Mouse (Mus musculus) G1E (cell line): ENCODE measurements around the gene Prrx2. TPM values are rescaled to one million over a fixed set of nuclear protein-coding genes. Genes with fewer than 3 reads are reported as not detected.

ENCODE experiments used
- ATAC-seq: 2 replicates; pipeline ENCODE4 v1.8.0; 2016; ENCODE audit warnings: mild to moderate bottlenecking; ENCODE audit not compliant: insufficient number of reproducible peaks, poor library complexity, low FRiP score, severe bottlenecking; ENCODE audit errors: extremely low read depth
- DNase-seq: peaks from one replicate; pipeline ENCODE4 v3.0.0; 2012; ENCODE audit warnings: low spot score
- H3K27me3 ChIP-seq: 2 replicates; pipeline ENCODE4 v1.6.1; 2012; ENCODE audit warnings: mild to moderate bottlenecking, low read length, inconsistent platforms; ENCODE audit not compliant: insufficient read depth
- H3K36me3 ChIP-seq: replicated peaks from 2 replicates; pipeline ENCODE3; 2012; ENCODE audit warnings: mild to moderate bottlenecking, inconsistent platforms
- H3K4me1 ChIP-seq: 2 replicates; pipeline ENCODE4 v1.6.1; 2012; ENCODE audit warnings: low read depth, low read length, inconsistent platforms, mixed read lengths; ENCODE audit not compliant: insufficient read depth
- H3K4me3 ChIP-seq: 2 replicates; pipeline ENCODE4 v1.5.1; 2012; ENCODE audit warnings: low read depth, mild to moderate bottlenecking, inconsistent platforms, low read length, moderate library complexity, mixed read lengths
- H3K9me3 ChIP-seq: replicated peaks from 2 replicates; pipeline ENCODE4 v1.6.1; 2012; ENCODE audit warnings: inconsistent platforms
- CTCF ChIP-seq: IDR thresholded peaks from 2 replicates; pipeline ENCODE4 v1.5.1; 2012; ENCODE audit warnings: low read depth, low read length, inconsistent platforms, mixed read lengths
- GATA1 ChIP-seq: IDR thresholded peaks from 2 replicates; pipeline ENCODE4 v1.6.1; 2012; ENCODE audit warnings: borderline replicate concordance, low read length, inconsistent platforms, mixed read lengths
- GATA2 ChIP-seq: IDR thresholded peaks from 2 replicates; pipeline ENCODE4 v1.6.1; 2012; ENCODE audit warnings: low read depth, low read length, inconsistent platforms, borderline replicate concordance
- POLR2AphosphoS5 ChIP-seq: IDR thresholded peaks from 2 replicates; pipeline ENCODE4 v1.6.1; 2012; ENCODE audit warnings: low read depth, low read length, inconsistent platforms; ENCODE audit not compliant: insufficient replicate concordance
- TAL1 ChIP-seq: conservative IDR thresholded peaks from 2 replicates; pipeline ENCODE4 v1.6.1; 2012; ENCODE audit warnings: low read depth, low read length, inconsistent platforms, mixed read lengths
- polyA plus RNA-seq: library from polyadenylated mRNA; stranded (reverse); fragments of >175 nt; gene quantifications from 2 replicates; pipeline ENCODE4 v1.2.3, GENCODE M21; 2012
- total RNA-seq, 2 experiments: library from RNA; stranded (forward) in 1 of 2; stranded (reverse) in 1 of 2; fragments of 200-1000 nt in 1 of 2; fragments of >200 nt in 1 of 2; fragmentation: Nextera tagmentation in 1 of 2; gene quantifications; 2 replicates each; pipeline ENCODE4 v1.2.3; 2014 to 2017

The Prrx2 gene
- total and polyA plus RNA-seq, 3 experiments: not detected

DNA sequence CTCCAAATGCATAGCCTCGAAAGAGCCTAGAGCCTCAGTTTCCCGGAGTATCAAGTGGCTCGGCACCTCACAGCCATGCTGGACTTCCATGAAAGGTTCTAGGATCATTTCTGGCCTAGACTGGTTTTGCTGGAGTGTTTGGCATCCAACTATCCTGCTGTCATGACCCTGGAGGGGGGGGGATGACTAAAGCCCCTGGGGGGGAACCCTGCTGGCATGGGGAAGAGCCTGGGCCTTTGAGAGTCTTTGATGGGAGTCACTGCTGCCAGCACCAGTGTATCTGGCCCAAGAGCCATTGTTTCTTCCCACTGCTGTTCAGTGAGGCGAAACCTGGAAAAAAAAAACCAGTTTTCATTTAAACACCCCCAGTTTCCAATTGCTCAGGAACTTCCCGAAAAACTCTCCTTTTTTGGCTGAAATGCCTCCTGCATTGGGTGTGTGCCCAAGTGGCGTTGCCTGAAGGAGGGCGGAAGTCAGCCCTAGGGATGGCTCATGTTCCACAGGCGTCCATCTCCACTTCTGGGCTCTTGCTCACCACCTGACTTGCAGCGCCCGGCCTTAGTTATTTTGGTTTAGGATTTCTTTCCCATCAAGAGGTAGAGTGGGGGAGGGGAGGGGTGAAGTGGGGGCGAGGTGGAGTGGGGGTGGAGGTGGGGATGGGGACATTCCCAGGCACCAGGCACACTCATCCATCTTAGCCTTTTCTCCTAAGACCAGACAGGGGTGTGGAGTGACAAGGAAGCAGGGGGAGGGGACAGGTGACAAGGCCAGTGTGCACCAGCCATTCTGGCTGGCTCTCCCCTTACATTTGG is 41.1 kb downstream of the Prrx2 start:
- ATAC-seq (no peak), DNase-seq (no peak)
- TF ChIP-seq GATA2 (no peak), GATA1 (no peak), CTCF (no peak), POLR2AphosphoS5 (no peak), TAL1 (no peak)
- Histone ChIP-seq H3K9me3 (peaks cover 6% of the 10 kb centered on the region), H3K4me1 (no peaks in the 10 kb centered on the region), H3K27me3 (peaks cover 24% of the 10 kb centered on the region), H3K36me3 (no peaks in the 10 kb centered on the region), H3K4me3 (no peak overlapping the region)

DNA sequence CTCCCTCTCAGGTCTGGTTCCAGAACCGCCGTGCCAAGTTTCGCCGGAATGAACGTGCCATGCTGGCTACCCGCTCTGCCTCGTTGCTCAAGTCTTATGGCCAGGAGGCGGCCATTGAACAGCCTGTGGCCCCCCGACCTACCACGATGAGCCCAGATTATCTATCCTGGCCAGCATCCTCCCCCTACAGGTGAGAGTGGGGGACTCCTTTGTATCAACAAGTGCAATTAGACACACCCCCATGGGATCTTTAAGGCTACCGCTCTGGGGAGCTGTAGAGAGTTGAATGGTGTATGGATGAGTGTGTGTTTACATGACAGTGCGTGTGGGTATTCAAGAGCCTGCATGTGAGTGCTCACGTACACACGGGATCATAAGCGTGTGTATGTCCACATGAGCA is 44.7 kb downstream of the Prrx2 start:
- Histone ChIP-seq H3K4me3 (no peak overlapping the region), H3K9me3 (peaks cover 6% of the 10 kb centered on the region), H3K4me1 (no peaks in the 10 kb centered on the region), H3K36me3 (no peaks in the 10 kb centered on the region), H3K27me3 (peaks cover 22% of the 10 kb centered on the region)
- ATAC-seq (no peak), DNase-seq (no peak)
- no peak for TF ChIP-seq GATA2

DNA sequence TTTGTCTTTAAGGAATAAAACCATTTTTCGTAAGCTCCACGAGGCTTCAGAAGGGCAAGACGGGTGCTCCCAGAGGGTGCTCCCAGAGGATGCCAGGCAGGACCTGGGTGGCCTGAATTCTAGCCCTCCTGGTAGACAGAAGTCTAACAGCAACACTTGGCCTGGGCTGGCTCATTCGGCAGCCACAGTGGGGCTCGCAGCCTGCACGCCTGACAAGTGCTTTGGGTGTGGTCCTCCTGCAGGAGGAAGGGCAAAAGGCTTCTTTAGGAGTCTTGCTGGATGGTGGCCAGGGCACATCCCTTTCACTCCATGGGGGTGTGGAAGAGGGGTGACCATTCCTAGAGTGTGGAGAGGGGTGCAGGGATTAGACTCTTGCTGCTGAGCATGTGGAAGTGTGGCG is 46.4 kb downstream of the Prrx2 start:
- Histone ChIP-seq H3K36me3 (no peaks in the 10 kb centered on the region), H3K4me1 (no peaks in the 10 kb centered on the region), H3K27me3 (peaks cover 17% of the 10 kb centered on the region; the same call in 1 of the 2 replicates), H3K9me3 (peaks cover 10% of the 10 kb centered on the region), H3K4me3 (no peak overlapping the region)
- TF ChIP-seq CTCF (no peak), GATA2 (no peak), POLR2AphosphoS5 (no peak), GATA1 (no peak), TAL1 (no peak)
- DNase-seq: no peak
- ATAC-seq: no peak

DNA sequence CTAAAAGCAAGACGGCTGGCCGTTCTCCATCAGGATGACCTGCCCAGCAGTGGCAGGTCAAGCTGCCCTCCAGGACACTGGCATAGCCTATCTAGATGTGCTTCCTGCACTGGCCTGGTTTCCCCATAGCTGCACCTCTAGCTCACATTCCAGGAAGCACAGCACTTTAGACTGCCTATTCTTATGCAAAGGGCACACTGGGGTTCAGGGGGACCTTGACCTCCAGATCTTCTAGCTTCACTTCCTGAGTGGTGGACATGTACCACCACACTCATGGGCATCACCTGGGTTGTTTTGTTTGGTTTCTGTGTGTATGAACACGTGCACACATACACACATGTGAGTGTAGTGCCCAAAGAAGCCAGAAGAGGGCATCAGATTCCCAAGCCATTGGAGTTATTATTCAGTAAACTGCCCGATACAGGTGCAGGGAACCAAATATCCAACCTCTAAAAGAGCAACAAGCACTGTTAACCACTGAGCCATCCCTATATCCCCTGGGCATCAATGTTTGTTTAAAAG is 50.1 kb downstream of the Prrx2 start:
- DNase-seq (no peak), ATAC-seq (no peak)
- TF ChIP-seq CTCF (0 out of 2 replicates have a peak, but pooled peaks have one; percentile 6), GATA1 (no peak)
- no peak overlapping the region for H3K4me3 ChIP-seq
- no peaks in the 10 kb centered on the region for H3K4me1 ChIP-seq
- peaks cover 4% of the 10 kb centered on the region; the same call in 1 of the 2 replicates for H3K9me3 ChIP-seq
- peaks cover 22% of the 10 kb centered on the region for H3K27me3 ChIP-seq
- no peaks in the 10 kb centered on the region for H3K36me3 ChIP-seq

DNA sequence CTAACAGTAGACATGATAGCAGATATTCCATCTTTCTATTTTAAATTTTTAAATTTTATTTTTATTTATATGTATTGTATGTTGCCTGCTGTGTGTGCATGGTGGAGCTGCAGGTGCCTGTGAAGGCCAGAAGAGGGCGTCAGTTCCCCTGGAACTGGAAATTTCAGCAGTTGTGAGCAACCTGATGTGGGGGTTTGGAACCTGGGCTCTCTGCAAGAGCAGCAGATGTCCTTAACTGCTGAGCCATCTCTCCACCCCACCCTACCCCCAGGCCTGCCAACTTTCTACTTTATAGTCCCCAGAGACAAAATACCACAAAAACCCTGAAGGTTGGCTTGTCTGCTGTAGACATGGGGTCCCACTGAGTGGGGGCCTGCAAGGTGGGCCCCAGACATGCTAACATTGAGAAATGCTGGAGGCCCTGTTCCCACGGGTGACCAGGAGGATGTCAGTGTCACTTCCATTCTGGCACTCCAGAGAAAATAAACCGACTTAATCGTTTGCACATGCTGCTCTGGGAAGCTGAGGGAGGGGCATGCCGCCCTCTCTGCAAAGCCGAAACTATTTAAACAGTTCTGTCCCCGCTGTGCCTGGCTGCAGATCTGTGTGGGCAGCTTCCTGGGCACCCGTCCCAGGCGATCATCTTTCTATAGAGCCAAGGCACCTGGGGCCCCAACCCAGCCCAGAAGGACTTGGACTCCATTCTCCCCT is 50.8 kb downstream of the Prrx2 start:
- H3K27me3 ChIP-seq: peaks cover 27% of the 10 kb centered on the region

DNA sequence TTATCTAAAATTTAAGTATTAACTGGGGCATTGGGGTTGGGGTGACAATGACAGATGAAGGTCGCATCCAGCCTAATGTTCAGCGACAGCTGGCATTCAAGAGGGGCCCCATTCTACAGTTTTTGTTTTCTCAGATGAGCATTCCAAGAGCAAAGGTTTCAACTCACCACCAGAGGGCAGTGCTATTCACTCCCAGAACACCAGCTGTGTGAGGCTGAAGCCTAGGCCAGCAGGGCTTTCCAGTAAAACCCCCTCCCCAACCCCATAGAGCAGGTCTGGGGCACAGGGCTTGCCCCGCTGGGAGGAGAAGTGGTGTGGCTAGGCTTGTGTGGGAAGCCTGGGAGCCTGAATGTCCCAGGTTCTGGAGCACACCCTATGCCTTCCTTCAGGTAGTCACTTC is 56.2 kb downstream of the Prrx2 start:
- TF ChIP-seq CTCF (peak; percentile 35; the same call in 1 of the 2 replicates), GATA2 (no peak)
- Histone ChIP-seq H3K4me1 (no peaks in the 10 kb centered on the region), H3K27me3 (peaks cover 30% of the 10 kb centered on the region), H3K36me3 (no peaks in the 10 kb centered on the region), H3K9me3 (no peaks in the 10 kb centered on the region), H3K4me3 (no peak overlapping the region)
- peak; percentile 29 for DNase-seq
- no peak for ATAC-seq

More for the DNA sequence above, 50.8 kb downstream of the Prrx2 start:
- Histone ChIP-seq H3K4me1 (no peaks in the 10 kb centered on the region), H3K36me3 (no peaks in the 10 kb centered on the region), H3K9me3 (peaks cover 4% of the 10 kb centered on the region; the same call in 1 of the 2 replicates), H3K4me3 (no peak overlapping the region)
- no peak for TF ChIP-seq TAL1
- no peak for TF ChIP-seq GATA1
- no peak for TF ChIP-seq POLR2AphosphoS5
- no peak for TF ChIP-seq CTCF
- no peak for TF ChIP-seq GATA2
- no peak for ATAC-seq
- DNase-seq: no peak
